Mouse (Mus musculus): ENCODE results near the gene Palm2.

GRCm38 (mm10) chr4:57510576-57510975 lies 76.5 kb downstream of the Palm2 start:
- TF ChIP-seq CTCF (IDR thresholded peaks at IDR 0.05; ENCODE audit: low read depth) (no peak), EP300 (IDR thresholded peaks at IDR 0.05; ENCODE audit: low read depth) (no peak)

All from liver, embryonic 14.5 days (tissue).